Mouse (Mus musculus) myocyte (in vitro differentiated cells): ENCODE data around the gene Iqgap1.

Experiments
- POLR2A ChIP-seq: IDR thresholded peaks from one replicate; pipeline ENCODE4 v1.6.1; 2011; ENCODE audit warnings: low read depth, mild to moderate bottlenecking, control low read depth, moderate library complexity; ENCODE audit not compliant: insufficient read length
- REST ChIP-seq: IDR thresholded peaks from one replicate; pipeline ENCODE4 v1.6.1; 2011; ENCODE audit warnings: mild to moderate bottlenecking, control low read depth, moderate library complexity; ENCODE audit not compliant: insufficient read depth, insufficient read length

GRCm38 (mm10) chr7:80718471-80718870, 107.3 kb downstream of the Iqgap1 start:
- TF ChIP-seq REST (no peak), POLR2A (no peak)
